Mouse (Mus musculus) lung, embryonic 16.5 days (tissue): ENCODE data around the gene Abca1. TPM values are rescaled to one million over a fixed set of nuclear protein-coding genes. Genes with fewer than 3 reads are reported as not detected.
A peak's percentile ranks its signal among the peaks of the same experiment; 100 is the strongest.

Experiments
- ATAC-seq: fragments of 200-750 bp; cut with Nextera tagmentation; 2 replicates; pipeline ENCODE4 v1.8.0; 2017; ENCODE audit warnings: low read depth, mild to moderate bottlenecking, moderate library complexity
- H3K27ac ChIP-seq: fragments of 300-500 bp; sonication (generic); 2 replicates; pipeline ENCODE4 v1.5.1; 2014; ENCODE audit warnings: mild to moderate bottlenecking, control low read depth, low read length
- H3K27me3 ChIP-seq: fragments of 300-500 bp; sonication (generic); 2 replicates; pipeline ENCODE4 v1.6.1; 2014; ENCODE audit warnings: low read depth, low read length, mixed read lengths; ENCODE audit not compliant: control insufficient read depth, insufficient read depth
- H3K36me3 ChIP-seq: fragments of 300-500 bp; sonication (generic); 2 replicates; pipeline ENCODE4 v1.6.1; 2014; ENCODE audit warnings: low read length; ENCODE audit not compliant: control insufficient read depth, insufficient read depth
- H3K4me1 ChIP-seq: fragments of 300-500 bp; sonication (generic); replicated peaks from 2 replicates; pipeline ENCODE4 v1.6.1; 2014; ENCODE audit warnings: low read length, mixed read lengths; ENCODE audit not compliant: control insufficient read depth, insufficient read depth
- H3K4me2 ChIP-seq: fragments of 300-500 bp; sonication (generic); 2 replicates; pipeline ENCODE4 v1.6.1; 2014; ENCODE audit warnings: low read depth, low read length, control low read depth
- H3K4me3 ChIP-seq: fragments of 300-500 bp; sonication (generic); 2 replicates; pipeline ENCODE4 v1.5.1; 2014; ENCODE audit warnings: mild to moderate bottlenecking, low read length, control low read depth
- H3K9ac ChIP-seq: fragments of 300-500 bp; sonication (generic); 2 replicates; pipeline ENCODE4 v1.6.1; 2014; ENCODE audit warnings: low read length, control low read depth
- H3K9me3 ChIP-seq: fragments of 300-500 bp; sonication (generic); 2 replicates; pipeline ENCODE4 v1.6.1; 2016; ENCODE audit warnings: low read length; ENCODE audit not compliant: control insufficient read depth
- WGBS: fragments of 180-500 bp; shearing (Covaris S2); extraction: QIAGEN DNeasy Blood & Tissue Kit; methylation state at CpG from one replicate; pipeline ENCODE4 v1.1.7; 2014; 5-methylcytosine and 5-hydroxymethylcytosine counted together
- polyA plus RNA-seq: library from polyadenylated mRNA; unstranded; fragments of >200 nt; fragmentation: Nextera tagmentation; extraction: Ambion mirVana; gene quantifications from 2 replicates; pipeline ENCODE4 v1.2.1, GENCODE M21; 2015

Gene Abca1
- polyA plus RNA-seq, 1 experiment from 2014 or later: 9.8 TPM

DNA sequence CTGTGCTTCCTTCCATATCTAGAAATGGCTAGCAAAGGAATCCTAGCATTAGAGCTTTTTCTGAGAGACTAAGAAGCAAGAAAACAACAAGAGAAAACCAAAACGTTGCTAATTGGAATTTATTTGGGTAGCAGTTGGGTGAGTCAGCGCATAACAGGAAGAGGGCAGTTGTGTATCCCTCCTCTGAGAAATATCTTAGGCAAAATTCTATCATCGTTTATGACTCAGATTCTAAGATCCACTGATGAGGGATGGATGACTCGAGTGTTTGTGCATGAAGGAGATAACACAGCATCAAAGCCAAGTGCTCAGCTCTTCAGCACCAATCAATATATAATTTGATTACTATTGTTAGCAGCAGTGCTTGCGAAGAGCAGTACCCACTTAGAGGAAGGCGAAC, 21.8 kb upstream of the Abca1 start:
- Histone ChIP-seq H3K9me3 (no peaks in the 10 kb centered on the region), H3K27ac (no peak overlapping the region), H3K27me3 (no peaks in the 10 kb centered on the region), H3K36me3 (no peaks in the 10 kb centered on the region), H3K9ac (no peak overlapping the region), H3K4me3 (no peak overlapping the region), H3K4me2 (no peak overlapping the region), H3K4me1 (no peaks in the 10 kb centered on the region; the same call in 1 of the 2 replicates)
- WGBS: 70% methylated on average over 6 of the region's 6 CpGs
- ATAC-seq: no peak

- H3K9ac ChIP-seq: no peak overlapping the region
- no peaks in the 10 kb centered on the region for H3K9me3 ChIP-seq
- no peaks in the 10 kb centered on the region for H3K27me3 ChIP-seq
- WGBS: 71% methylated on average over 10 of the region's 10 CpGs
- no peaks in the 10 kb centered on the region for H3K36me3 ChIP-seq
- no peaks in the 10 kb centered on the region; the same call in 1 of the 2 replicates for H3K4me1 ChIP-seq
- no peak for ATAC-seq
- no peak overlapping the region for H3K27ac ChIP-seq
- no peak overlapping the region for H3K4me2 ChIP-seq
- H3K4me3 ChIP-seq: no peak overlapping the region
Observed at GRCm38 (mm10) chr4:53179308-53179820, 19.7 kb upstream of the Abca1 start.

DNA sequence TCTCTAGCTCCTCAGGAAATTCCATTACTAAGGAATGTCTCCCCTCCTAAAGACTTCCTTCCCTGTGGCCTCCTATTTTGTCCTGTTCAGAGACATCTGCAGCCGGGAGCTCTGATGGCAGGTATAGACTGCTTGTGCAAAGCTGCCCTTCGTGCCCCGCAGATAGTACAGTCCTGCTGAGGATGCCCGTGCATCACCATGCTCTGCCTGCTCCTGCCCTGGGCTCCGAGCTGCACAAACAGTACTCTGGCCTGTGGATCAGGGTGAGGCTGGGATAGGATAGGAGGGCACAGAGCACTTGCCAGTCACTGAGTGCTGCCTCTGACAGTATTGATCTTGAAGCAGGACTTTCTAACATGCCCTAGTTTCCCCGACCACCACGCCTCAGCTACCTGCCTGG, 18.8 kb upstream of the Abca1 start:
- Histone ChIP-seq H3K9ac (no peak overlapping the region), H3K4me3 (no peak overlapping the region), H3K9me3 (no peaks in the 10 kb centered on the region), H3K27me3 (no peaks in the 10 kb centered on the region), H3K27ac (no peak overlapping the region), H3K4me1 (no peaks in the 10 kb centered on the region; the same call in 1 of the 2 replicates), H3K4me2 (no peak overlapping the region), H3K36me3 (no peaks in the 10 kb centered on the region)
- WGBS: 75% methylated on average over 7 of the region's 7 CpGs
- ATAC-seq: no peak

GRCm38 (mm10) chr4:53177696-53178095, 18.0 kb upstream of the Abca1 start:
- no peak overlapping the region for H3K27ac ChIP-seq
- H3K27me3 ChIP-seq: no peaks in the 10 kb centered on the region
- no peaks in the 10 kb centered on the region for H3K36me3 ChIP-seq
- WGBS: 89% methylated on average over 8 of the region's 8 CpGs
- no peaks in the 10 kb centered on the region for H3K9me3 ChIP-seq
- no peak for ATAC-seq
- no peak overlapping the region for H3K9ac ChIP-seq
- H3K4me1 ChIP-seq: no peaks in the 10 kb centered on the region; the same call in 1 of the 2 replicates
- no peak overlapping the region for H3K4me3 ChIP-seq
- H3K4me2 ChIP-seq: no peak overlapping the region

GRCm38 (mm10) chr4:53174906-53175305, 15.2 kb upstream of the Abca1 start:
- Histone ChIP-seq H3K4me3 (no peak overlapping the region), H3K9me3 (no peaks in the 10 kb centered on the region), H3K36me3 (no peaks in the 10 kb centered on the region), H3K27ac (no peak overlapping the region), H3K9ac (no peak overlapping the region), H3K4me1 (no peaks in the 10 kb centered on the region; the same call in 1 of the 2 replicates), H3K27me3 (no peaks in the 10 kb centered on the region), H3K4me2 (no peak overlapping the region)
- 52% methylated on average over 7 of the region's 7 CpGs for WGBS
- ATAC-seq: peak; percentile 85

GRCm38 (mm10) chr4:53170403-53170802, 10.7 kb upstream of the Abca1 start:
- Histone ChIP-seq H3K4me3 (no peak overlapping the region), H3K27ac (no peak overlapping the region), H3K4me1 (no peaks in the 10 kb centered on the region; the same call in 1 of the 2 replicates), H3K27me3 (no peaks in the 10 kb centered on the region), H3K4me2 (no peak overlapping the region), H3K9ac (no peak overlapping the region), H3K36me3 (no peaks in the 10 kb centered on the region), H3K9me3 (no peaks in the 10 kb centered on the region)
- ATAC-seq: no peak
- 62% methylated on average over 2 of the region's 2 CpGs for WGBS

DNA sequence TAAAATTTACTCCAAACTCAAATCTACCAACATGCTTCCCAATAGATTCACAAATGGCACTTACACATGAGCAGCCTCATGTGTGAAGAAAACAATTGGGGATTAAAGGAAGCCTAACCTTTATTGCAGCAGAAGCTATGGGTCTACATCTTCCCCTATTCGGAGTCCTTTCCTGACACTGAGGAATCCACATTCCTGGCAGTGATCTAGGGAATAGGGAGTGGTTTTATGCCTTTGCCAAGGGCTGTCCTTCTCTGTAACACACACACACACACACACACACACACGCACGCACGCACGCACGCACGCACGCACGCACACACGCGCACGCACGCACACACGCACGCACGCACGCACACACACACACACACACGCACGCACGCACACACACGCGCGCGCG, 5.5 kb upstream of the Abca1 start:
- no peak overlapping the region for H3K9ac ChIP-seq
- no peak overlapping the region for H3K4me3 ChIP-seq
- H3K27ac ChIP-seq: no peak overlapping the region
- 91% methylated on average over 11 of the region's 25 CpGs for WGBS
- H3K36me3 ChIP-seq: no peaks in the 10 kb centered on the region
- 0 out of 2 replicates have a peak, but pooled peaks cover 3% of the 10 kb centered on the region for H3K4me1 ChIP-seq
- no peaks in the 10 kb centered on the region for H3K27me3 ChIP-seq
- no peak overlapping the region for H3K4me2 ChIP-seq
- H3K9me3 ChIP-seq: no peaks in the 10 kb centered on the region
- ATAC-seq: no peak

DNA sequence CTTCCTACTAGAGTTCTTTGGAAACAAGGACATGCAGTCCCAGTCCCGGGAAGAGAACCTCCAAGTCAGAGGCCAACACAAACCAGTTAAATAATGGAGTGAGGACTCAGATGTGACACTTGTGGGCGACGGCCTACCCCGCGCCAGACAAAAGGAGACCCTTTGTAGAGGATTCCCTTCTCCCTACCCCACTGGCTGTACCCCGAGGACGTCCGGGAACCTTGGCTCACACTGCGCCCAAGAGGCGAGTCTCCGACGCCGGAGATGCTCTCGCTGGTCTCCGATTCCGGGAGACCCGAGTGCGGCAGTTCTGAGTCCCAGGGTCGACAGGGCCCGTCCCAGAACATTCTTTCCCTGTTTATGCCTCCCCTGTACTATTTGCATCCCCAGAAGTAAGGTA, 519 bp downstream of the Abca1 start:
- H3K27ac ChIP-seq: peak overlapping the region; percentile 74
- peak; percentile 26 for ATAC-seq
- H3K4me3 ChIP-seq: peak overlapping the region; percentile 81
- H3K9me3 ChIP-seq: no peaks in the 10 kb centered on the region
- peak overlapping the region; percentile 81 for H3K9ac ChIP-seq
- H3K27me3 ChIP-seq: no peaks in the 10 kb centered on the region
- 0 out of 2 replicates have a peak, but pooled peaks cover 4% of the 10 kb centered on the region for H3K4me1 ChIP-seq
- whole genome bisulfite sequencing: 0% methylated on average over 20 of the region's 20 CpGs
- H3K4me2 ChIP-seq: peak overlapping the region; percentile 88
- no peaks in the 10 kb centered on the region for H3K36me3 ChIP-seq

DNA sequence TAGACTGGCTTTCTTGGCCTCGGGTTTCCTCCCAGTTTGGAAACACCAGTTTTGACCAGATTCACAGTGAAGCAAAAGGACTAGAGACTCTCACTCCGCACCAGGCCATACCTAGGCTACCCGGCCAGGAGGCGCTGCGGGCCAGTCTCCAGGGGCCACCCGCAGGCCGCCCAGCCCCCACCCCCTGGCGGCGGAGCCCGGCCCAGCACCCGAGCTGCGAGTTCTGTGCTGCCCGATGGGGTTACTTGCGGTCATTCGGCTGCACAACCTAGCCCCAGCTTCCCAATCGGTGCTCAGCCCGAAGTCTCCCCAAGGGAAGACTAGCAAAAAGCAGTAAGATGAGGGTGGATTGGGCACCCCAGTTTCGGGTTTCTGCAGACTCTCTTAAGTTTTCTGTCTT, 1.1 kb downstream of the Abca1 start:
- H3K4me1 ChIP-seq: 0 out of 2 replicates have a peak, but pooled peaks cover 5% of the 10 kb centered on the region
- H3K36me3 ChIP-seq: no peaks in the 10 kb centered on the region
- peak; percentile 77 for ATAC-seq
- H3K9ac ChIP-seq: peak overlapping the region; percentile 81
- H3K27me3 ChIP-seq: no peaks in the 10 kb centered on the region
- H3K4me3 ChIP-seq: peak overlapping the region; percentile 81
- H3K4me2 ChIP-seq: peak overlapping the region; percentile 88
- WGBS: under 1% methylated on average over 18 of the region's 18 CpGs
- H3K27ac ChIP-seq: peak overlapping the region; percentile 74
- no peaks in the 10 kb centered on the region for H3K9me3 ChIP-seq

DNA sequence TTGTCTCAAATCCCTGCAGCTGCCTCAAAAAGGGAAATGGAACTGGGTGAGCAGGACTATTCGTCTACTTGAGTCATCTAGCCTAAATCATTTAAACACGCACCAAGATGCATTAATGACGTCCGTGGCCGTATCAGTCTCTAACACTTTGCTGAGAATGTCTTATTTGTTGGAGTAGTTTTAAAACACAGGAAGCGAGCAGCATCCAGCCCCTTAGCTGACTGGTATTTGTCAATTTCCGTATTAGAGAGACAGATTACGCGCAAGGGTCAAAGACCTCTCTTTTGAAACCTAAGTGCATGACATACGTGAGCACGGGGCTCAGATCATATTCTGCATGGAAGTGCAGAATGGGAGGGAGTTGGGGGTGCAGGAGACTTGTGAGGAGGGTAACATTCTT, 4.2 kb downstream of the Abca1 start:
- ATAC-seq: no peak
- no peak overlapping the region for H3K4me2 ChIP-seq

More for the DNA sequence above, 4.2 kb downstream of the Abca1 start:
- Histone ChIP-seq H3K27ac (no peak overlapping the region), H3K36me3 (no peaks in the 10 kb centered on the region), H3K9ac (no peak overlapping the region), H3K9me3 (no peaks in the 10 kb centered on the region), H3K4me1 (peaks cover 18% of the 10 kb centered on the region), H3K4me3 (no peak overlapping the region), H3K27me3 (no peaks in the 10 kb centered on the region)
- 47% methylated on average over 11 of the region's 11 CpGs for WGBS
